Mouse (Mus musculus): ENCODE data around the gene Pop5. TPM values are rescaled to one million over a fixed set of nuclear protein-coding genes. Genes with fewer than 3 reads are reported as not detected.

Pop5 gene
- total RNA-seq (2021), result 100 to 1,000 TPM; 116 to 117 TPM
- long read RNA-seq, experiment 1, partial matches to known transcripts, result 32 of 40 reads
- long read RNA-seq, experiment 1, other reads (novel, unspliced or antisense), result 6 of 40 reads
- long read RNA-seq, experiment 2, partial matches to known transcripts, result 21 of 30 reads
- long read RNA-seq, experiment 2, other reads (novel, unspliced or antisense), result 6 of 30 reads

DNA sequence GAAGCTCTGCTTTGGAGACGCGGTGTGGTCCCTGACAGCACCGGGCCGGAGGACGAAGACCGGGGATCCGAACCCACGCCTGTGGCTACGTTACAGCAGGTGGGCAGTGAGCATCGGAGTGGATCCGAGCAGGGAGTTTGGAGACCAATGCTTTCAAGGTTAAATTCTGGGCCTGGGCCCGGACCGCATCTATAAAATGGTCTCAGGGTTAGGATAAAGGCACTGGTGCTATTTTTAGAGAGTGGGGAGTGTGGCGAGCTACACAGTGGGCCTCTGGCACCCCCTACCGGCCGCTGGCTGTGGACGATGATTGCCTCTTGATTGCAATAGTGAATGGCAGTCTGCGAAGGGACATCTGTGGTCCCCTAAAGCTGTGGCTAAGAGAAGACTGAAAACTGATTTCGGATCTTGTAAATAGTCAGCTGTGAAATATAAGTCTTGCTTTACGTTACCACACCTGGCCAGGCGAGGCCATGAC is at the start of gene Pop5:
Pop5 (plus strand) TSS at position 51 of the 478 bp plus-strand sequence.
- intact Hi-C loops (cut with DNase I), result loop anchor here (1.0 to 2.0 kb wide), 4 partner anchors 49 to 257 kb away; no protein-coding TSS in a partner anchor
- H3K4me3 ChIP-seq, result peak within 1 kb of the TSS; percentile 58
- TF ChIP-seq CTCF (IDR thresholded peaks at IDR 0.05), result peak; percentile 95
- peak within 1 kb of the TSS; percentile 94 for H3K27ac ChIP-seq
- peak; percentile 87 to 93 for DNase-seq (ENCODE audit: extremely low spot score in 1 of 2, low spot score in 2 of 2)

- TF ChIP-seq CTCF (IDR thresholded peaks at IDR 0.05), result no peak
- Histone ChIP-seq H3K4me3 (peak overlapping the region; percentile 25; the same call in 1 of the 2 replicates), H3K27ac (peak overlapping the region; percentile 68)
- DNase-seq (ENCODE audit: extremely low spot score in 1 of 2, low spot score in 2 of 2), result peak in 1 of 2 experiments; percentile 54
- intact Hi-C loops (cut with DNase I), result loop anchor here (1.0 to 2.0 kb wide), 3 partner anchors 45 to 62 kb away; no protein-coding TSS in a partner anchor
These were observed 49.1 kb upstream of the Pop5 start for GRCm38 (mm10) chr5:115186371-115187073.

DNA sequence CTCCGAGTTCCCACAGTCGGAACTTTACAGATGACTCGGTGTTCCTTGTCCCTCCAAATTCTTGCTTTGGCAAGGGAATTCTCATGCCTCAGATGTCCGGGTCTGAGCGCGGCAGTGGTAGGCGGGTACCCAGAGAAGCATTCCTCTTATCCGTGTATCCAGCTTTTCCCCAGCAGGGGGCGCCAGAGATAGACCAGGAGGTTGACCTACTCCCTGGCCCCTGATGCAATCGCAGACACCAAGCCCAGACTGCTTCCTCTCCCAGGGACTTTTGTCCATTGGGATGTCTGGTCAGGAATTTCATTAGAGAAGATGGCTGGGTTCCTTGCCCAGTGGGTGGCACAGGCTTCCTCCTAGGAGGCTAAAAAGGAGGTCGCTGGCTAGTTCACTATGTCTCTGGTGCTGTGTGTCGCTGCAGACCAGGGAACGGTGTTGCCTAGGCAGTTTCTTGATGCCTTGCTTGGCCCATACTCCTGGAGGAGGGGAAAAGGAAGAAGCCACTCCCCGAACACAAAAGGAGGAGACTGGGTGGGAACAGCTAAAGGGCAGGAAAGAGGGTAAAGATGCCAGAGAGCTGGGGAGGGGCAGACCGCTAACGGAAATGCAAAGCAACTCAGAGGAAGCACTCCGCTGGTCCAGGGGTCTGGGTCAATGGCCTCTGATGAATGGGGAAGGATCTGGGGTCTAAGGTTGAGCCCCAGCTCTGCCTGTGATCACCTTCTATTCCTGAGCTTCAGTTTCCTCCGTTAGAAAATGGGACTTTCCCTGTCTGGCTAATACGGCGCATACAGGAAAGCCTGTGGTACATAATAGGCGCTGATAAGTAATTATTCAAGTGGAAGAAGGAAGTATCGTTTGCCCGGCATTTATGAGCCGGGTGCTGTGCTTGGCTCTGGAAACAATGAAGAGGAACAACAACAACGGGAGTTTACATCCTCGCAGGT is 48.2 kb upstream of the Pop5 start:
- TF ChIP-seq CTCF (IDR thresholded peaks at IDR 0.05), result peak; percentile 97
- intact Hi-C loops (cut with DNase I), result loop anchor here (1.0 to 2.0 kb wide), 3 partner anchors 44 to 63 kb away; no protein-coding TSS in a partner anchor
- peak; percentile 89 to 91 for DNase-seq (ENCODE audit: extremely low spot score in 1 of 2, low spot score in 2 of 2)
- Histone ChIP-seq H3K27ac (peak overlapping the region; percentile 68), H3K4me3 (peak overlapping the region; percentile 25; the same call in 1 of the 2 replicates)

GRCm38 (mm10) chr5:115188824-115189223 is 46.8 kb upstream of the Pop5 start:
- DNase-seq (ENCODE audit: extremely low spot score in 1 of 2, low spot score in 2 of 2), result no peak

DNA sequence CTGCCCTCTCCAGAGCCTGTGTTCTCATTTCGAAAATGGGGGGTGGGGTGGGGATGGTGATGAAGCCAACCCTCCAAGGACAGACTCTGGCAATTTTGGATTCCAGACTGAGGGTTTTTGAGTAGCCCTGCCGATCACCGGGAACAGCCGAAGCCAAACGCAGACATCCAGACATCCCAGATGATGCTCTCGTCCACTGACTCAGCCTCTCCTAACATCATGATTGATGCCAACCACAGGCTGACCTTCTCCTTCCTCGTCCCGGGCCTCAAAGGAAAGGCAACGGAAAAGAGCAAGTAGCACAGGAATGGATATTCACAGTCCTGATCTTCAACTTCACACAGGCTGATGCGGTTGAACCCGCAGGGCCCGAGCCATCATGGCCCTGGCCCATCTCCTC is 45.6 kb upstream of the Pop5 start:
- H3K4me3 ChIP-seq, result no peak overlapping the region
- no peak for DNase-seq (ENCODE audit: extremely low spot score in 1 of 2, low spot score in 2 of 2)
- TF ChIP-seq CTCF (IDR thresholded peaks at IDR 0.05), result no peak
- H3K27ac ChIP-seq, result no peak overlapping the region
- intact Hi-C loops (cut with DNase I), result no loop called here

More at GRCm38 (mm10) chr5:115188824-115189223, 46.8 kb upstream of the Pop5 start:
- Histone ChIP-seq H3K27ac (no peak overlapping the region), H3K4me3 (no peak overlapping the region)
- intact Hi-C loops (cut with DNase I), result no loop called here
- TF ChIP-seq CTCF (IDR thresholded peaks at IDR 0.05), result peak; percentile 82

DNA sequence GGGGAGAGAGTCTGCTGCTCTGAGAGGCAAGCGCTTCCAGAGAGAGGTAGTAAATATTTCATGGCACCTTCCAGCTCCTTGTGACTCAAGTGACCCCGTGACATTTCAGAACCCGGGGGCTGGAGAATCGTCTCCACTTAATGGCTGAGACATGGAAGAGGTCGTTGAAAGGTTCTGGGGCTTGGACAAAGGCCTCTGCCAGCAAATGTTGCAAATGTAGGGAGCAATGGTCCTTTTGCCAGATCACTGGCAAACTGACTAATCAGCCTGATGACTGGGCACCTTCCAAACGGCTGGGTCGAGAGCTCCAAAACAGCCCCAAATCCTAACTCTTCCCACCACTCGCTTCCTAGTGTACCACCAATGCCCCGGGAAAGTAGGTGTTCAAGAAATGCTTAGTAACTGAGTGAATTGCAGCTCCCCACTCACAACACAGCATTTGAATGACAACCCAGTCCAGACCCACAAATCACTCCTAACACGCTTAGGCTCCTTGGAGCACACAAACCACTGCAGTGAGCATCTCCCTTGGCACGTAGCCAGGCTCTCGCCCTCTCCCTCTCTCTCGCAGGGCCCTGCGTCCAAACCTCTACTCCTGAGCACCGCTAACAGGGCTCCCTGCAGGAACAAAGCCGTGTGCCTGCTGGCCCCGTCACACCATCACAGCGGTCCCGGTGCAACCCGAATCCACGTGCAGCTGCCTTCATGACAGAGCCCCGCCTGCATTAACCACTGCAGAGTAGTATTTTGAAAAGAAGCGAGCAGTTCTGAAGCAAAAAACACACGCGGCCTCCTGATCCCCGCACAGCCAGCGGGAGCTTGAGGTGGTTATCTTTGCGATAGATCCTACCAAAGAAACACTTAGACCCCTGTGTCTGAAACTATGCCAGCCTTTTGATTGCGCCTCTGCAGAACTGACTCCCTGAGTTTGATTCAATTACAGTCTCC is 43.5 kb upstream of the Pop5 start:
- Histone ChIP-seq H3K4me3 (peak overlapping the region; percentile 79), H3K27ac (peak overlapping the region; percentile 90)
- peak; percentile 40 to 45 for DNase-seq (ENCODE audit: extremely low spot score in 1 of 2, low spot score in 2 of 2)
- no peak for TF ChIP-seq CTCF (IDR thresholded peaks at IDR 0.05)
- intact Hi-C loops (cut with DNase I), result no loop called here

GRCm38 (mm10) chr5:115192828-115193195 is 42.8 kb upstream of the Pop5 start:
- H3K27ac ChIP-seq, result peak overlapping the region; percentile 90
- no peak for DNase-seq (ENCODE audit: extremely low spot score in 1 of 2, low spot score in 2 of 2)
- intact Hi-C loops (cut with DNase I), result no loop called here

GRCm38 (mm10) chr5:115193226-115193625 is 42.4 kb upstream of the Pop5 start:
- no peak for TF ChIP-seq CTCF (IDR thresholded peaks at IDR 0.05)
- Histone ChIP-seq H3K4me3 (peak overlapping the region; percentile 79), H3K27ac (peak overlapping the region; percentile 90)
- peak; percentile 58 to 75 for DNase-seq (ENCODE audit: extremely low spot score in 1 of 2, low spot score in 2 of 2)
- intact Hi-C loops (cut with DNase I), result no loop called here

More at GRCm38 (mm10) chr5:115192828-115193195, 42.8 kb upstream of the Pop5 start:
- peak overlapping the region; percentile 79 for H3K4me3 ChIP-seq
- TF ChIP-seq CTCF (IDR thresholded peaks at IDR 0.05), result no peak

- DNase-seq (ENCODE audit: extremely low spot score in 1 of 2, low spot score in 2 of 2), result peak; percentile 74 to 79
- Histone ChIP-seq H3K4me3 (peak within 1 kb of the TSS; percentile 79), H3K27ac (peak within 1 kb of the TSS; percentile 90)
- intact Hi-C loops (cut with DNase I), result no loop called here
- peak; percentile 58 for TF ChIP-seq CTCF (IDR thresholded peaks at IDR 0.05)
These were observed 41.7 kb upstream of the Pop5 start, which contains the start of gene Cabp1 for GRCm38 (mm10) chr5:115193669-115194625. Gene Cabp1 (minus strand): TSS chr5:115194381.

Data from left cerebral cortex, adult 2 months (tissue).